Mouse (Mus musculus) midbrain, embryonic 14.5 days (tissue): ENCODE results near the gene D930048N14Rik. TPM values are rescaled to one million over a fixed set of nuclear protein-coding genes. Genes with fewer than 3 reads are reported as not detected.
"Not testable (repeated sequence)": the region's sequence is repeated elsewhere in the genome, so short reads cannot be mapped to it uniquely, and the experiment has no call there.

Experiments used
- ATAC-seq: fragments of 200-750 bp; cut with Nextera tagmentation; 2 replicates; pipeline ENCODE4 v1.8.0; 2017; ENCODE audit warnings: moderate number of reproducible peaks, moderate library complexity; ENCODE audit not compliant: low FRiP score, low TSS enrichment
- DNase-seq: peaks from one replicate; pipeline ENCODE4 v3.0.0-alpha.2; 2015
- H3K27ac ChIP-seq: fragments of 300-500 bp; sonication (generic); replicated peaks from 2 replicates; pipeline ENCODE4 v1.5.1; 2014; ENCODE audit warnings: mild to moderate bottlenecking, low read depth, low read length, moderate library complexity
- H3K27me3 ChIP-seq: fragments of 300-500 bp; sonication (generic); 2 replicates; pipeline ENCODE4 v1.6.1; 2014; ENCODE audit warnings: low read length, control low read depth, mixed read lengths; ENCODE audit not compliant: control insufficient read depth, insufficient read depth
- H3K36me3 ChIP-seq: fragments of 300-500 bp; sonication (generic); 2 replicates; pipeline ENCODE4 v1.6.1; 2014; ENCODE audit warnings: low read length, control low read depth; ENCODE audit not compliant: control insufficient read depth, insufficient read depth
- H3K4me1 ChIP-seq: fragments of 300-500 bp; sonication (generic); 2 replicates; pipeline ENCODE4 v1.6.1; 2014; ENCODE audit warnings: mild to moderate bottlenecking, antibody characterized with exemption, low read length, control low read depth; ENCODE audit not compliant: control insufficient read depth, insufficient read depth
- H3K4me2 ChIP-seq: fragments of 300-500 bp; sonication (generic); 2 replicates; pipeline ENCODE4 v1.6.1; 2014; ENCODE audit warnings: mild to moderate bottlenecking, low read length, moderate library complexity
- H3K4me3 ChIP-seq: fragments of 300-500 bp; sonication (generic); replicated peaks from 2 replicates; pipeline ENCODE4 v1.5.1; 2014; ENCODE audit warnings: low read depth, low read length
- H3K9ac ChIP-seq: fragments of 300-500 bp; sonication (generic); replicated peaks from 2 replicates; pipeline ENCODE4 v1.6.1; 2014; ENCODE audit warnings: mild to moderate bottlenecking, low read length, moderate library complexity
- H3K9me3 ChIP-seq: fragments of 300-500 bp; sonication (generic); 2 replicates; pipeline ENCODE4 v1.6.1; 2016; ENCODE audit warnings: low read length, control low read depth, mixed read lengths; ENCODE audit not compliant: control insufficient read depth
- WGBS: fragments of 180-500 bp; shearing (Covaris S2); extraction: QIAGEN DNeasy Blood & Tissue Kit; methylation state at CpG from one replicate; pipeline ENCODE4 v1.1.7; 2014; 5-methylcytosine and 5-hydroxymethylcytosine counted together
- polyA plus RNA-seq: library from polyadenylated mRNA; unstranded; fragments of >200 nt; fragmentation: Nextera tagmentation; extraction: Ambion mirVana; gene quantifications from 2 replicates; pipeline ENCODE4 v1.2.1, GENCODE M21; 2014

D930048N14Rik gene
- polyA plus RNA-seq, 1 experiment from 2014 or later: 1.00 TPM

DNA sequence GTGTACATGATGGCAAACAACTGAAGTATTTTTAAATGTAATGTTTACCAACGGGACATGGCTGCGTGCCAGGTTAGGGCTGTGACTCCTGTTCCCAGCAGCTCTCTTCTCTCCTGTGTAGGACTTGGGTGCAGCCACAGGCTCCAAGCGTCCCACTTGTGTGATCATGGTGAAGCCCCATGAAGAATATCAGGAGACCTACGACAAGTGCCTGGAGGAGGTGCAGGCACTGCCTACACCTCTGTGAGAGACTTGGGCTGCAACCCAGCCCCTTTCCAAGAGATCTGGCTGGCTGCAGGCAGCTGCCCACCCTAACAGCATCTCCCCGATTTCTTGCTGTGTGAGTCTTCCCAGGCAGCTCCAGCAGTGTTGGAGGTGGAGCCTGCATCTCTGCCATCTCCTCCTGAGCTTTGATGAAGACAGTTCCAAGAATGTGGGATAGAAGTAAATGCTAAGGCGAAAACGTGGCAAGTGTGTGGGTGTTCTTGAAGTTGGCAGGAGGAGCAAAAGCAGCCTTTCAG, 27.7 kb upstream of the D930048N14Rik start:
- no peaks in the 10 kb centered on the region for H3K9me3 ChIP-seq
- ATAC-seq (no peak), DNase-seq (no peak)
- peaks cover 9% of the 10 kb centered on the region for H3K4me1 ChIP-seq
- no peak overlapping the region for H3K9ac ChIP-seq
- no peak overlapping the region for H3K27ac ChIP-seq
- H3K36me3 ChIP-seq: peaks cover 69% of the 10 kb centered on the region
- H3K4me3 ChIP-seq: no peak overlapping the region
- no peak overlapping the region for H3K4me2 ChIP-seq
- WGBS: 92% methylated on average over 7 of the region's 7 CpGs
- H3K27me3 ChIP-seq: no peaks in the 10 kb centered on the region

DNA sequence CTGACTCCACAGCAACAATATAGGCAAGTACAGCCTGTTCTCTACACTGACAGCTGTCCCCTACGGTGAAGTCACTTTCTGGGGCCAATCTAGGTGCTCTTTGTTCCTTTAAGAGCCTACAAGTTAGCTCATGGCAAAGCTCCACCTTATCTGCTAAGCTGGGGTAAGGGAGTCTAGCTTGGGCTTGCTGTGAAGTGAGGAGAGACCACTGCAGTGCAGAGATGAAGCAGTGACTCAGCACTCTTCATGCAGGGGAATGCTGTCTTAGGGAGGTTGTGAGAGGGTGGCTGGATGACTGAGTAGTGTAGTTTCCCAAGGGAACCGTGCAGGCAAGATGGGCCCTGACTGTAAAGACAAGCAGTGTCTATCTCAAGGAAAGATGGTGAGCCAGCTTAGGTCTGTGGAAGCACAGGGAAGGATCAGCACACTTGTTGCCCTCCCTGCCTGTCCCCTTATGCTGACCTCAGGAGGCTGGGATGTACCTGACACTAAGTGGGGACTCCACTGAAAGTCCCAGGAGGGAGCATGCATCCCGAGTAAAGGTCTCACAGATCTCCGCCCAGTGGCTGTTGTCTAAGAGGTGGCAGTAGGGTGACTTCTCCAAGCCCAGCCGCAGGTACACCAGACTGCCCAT, 25.4 kb upstream of the D930048N14Rik start:
- H3K36me3 ChIP-seq: peaks cover 85% of the 10 kb centered on the region
- no peak overlapping the region for H3K27ac ChIP-seq
- 87% methylated on average over 5 of the region's 5 CpGs for WGBS
- H3K4me3 ChIP-seq: no peak overlapping the region
- no peak for ATAC-seq
- no peak overlapping the region for H3K4me2 ChIP-seq
- H3K4me1 ChIP-seq: peaks cover 5% of the 10 kb centered on the region
- DNase-seq: no peak
- no peaks in the 10 kb centered on the region for H3K27me3 ChIP-seq
- H3K9me3 ChIP-seq: no peaks in the 10 kb centered on the region
- no peak overlapping the region for H3K9ac ChIP-seq

DNA sequence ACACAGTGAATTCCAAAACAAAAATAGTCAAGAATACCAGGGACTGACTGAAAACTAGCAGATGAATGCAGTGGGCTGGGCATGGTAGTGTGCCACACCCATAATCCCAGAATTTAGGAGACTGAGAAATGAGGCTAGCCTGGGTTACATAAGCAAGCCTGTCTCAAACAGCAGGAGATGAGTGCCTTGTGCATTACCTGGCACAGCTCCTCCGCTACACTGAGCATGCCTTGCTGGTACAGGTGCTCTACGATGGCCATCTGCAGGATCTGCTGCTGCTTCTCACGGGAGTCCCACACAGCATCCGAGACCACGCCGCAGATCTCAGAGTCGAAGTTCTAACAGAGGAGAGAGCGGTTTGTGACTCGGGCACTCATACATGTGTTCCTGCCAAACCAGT, 23.3 kb upstream of the D930048N14Rik start:
- peaks cover 71% of the 10 kb centered on the region for H3K36me3 ChIP-seq
- WGBS: 94% methylated on average over 9 of the region's 9 CpGs

DNA sequence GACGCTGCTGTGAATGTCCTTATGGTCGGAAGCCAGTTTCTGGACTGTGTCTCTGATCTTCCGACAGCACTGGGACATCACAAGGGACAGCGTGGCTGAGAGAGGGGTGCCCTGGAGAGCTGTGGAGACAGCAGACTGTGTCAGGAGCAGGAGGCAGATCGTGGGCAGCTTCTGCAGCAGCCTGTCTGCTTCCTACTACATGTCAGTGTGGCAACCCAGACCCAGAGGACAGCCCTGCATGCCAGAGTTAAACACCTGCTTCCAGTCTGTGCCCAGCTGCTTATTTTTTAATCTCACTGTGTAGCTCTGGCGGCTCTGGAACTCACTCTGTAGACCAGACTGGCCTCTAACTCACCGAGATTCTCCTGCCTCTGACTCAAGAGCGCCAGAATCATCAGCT, 22.8 kb upstream of the D930048N14Rik start:
- Histone ChIP-seq H3K36me3 (peaks cover 67% of the 10 kb centered on the region), H3K27ac (no peak overlapping the region)

More for the DNA sequence above, 23.3 kb upstream of the D930048N14Rik start:
- DNase-seq (no peak), ATAC-seq (no peak)
- Histone ChIP-seq H3K9me3 (no peaks in the 10 kb centered on the region), H3K27ac (no peak overlapping the region), H3K9ac (no peak overlapping the region), H3K4me3 (no peak overlapping the region), H3K27me3 (no peaks in the 10 kb centered on the region), H3K4me2 (no peak overlapping the region), H3K4me1 (no peaks in the 10 kb centered on the region)

DNA sequence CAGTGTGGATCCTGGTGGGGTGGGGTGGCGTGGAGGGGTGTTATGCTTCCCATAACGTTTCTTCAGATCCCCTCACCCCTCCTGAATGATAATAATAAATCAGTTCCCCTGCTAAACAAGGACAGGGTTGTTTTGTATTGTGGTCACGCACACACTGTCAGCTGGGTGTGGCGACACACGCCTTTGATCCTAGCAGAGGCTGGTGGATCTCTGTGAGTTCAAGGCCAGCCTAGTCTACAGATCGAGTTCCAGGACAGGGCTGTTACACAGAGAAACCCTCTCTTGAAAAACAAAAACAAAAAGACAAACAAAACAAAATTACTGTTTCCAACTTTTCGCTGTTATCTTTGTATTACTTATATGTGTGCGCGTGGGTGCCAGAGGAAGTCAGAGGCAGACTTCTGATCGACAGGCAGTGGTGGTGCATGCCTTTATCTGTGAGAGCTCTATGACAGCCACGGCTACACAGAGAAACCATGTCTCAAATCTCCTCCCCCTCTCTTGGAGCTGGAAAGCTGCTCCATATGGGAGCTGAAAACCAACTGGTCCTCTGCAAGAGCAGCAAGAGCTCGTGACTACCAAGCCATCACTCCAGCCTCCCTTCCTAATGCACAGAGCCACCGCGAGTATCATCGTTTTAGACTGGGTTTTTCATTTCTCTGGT, 21.0 kb upstream of the D930048N14Rik start:
- Histone ChIP-seq H3K9ac (no peak overlapping the region), H3K4me2 (no peak overlapping the region), H3K4me1 (peaks cover 3% of the 10 kb centered on the region), H3K36me3 (peaks cover 48% of the 10 kb centered on the region), H3K27ac (no peak overlapping the region), H3K27me3 (no peaks in the 10 kb centered on the region), H3K9me3 (no peaks in the 10 kb centered on the region), H3K4me3 (no peak overlapping the region)
- 89% methylated on average over 15 of the region's 15 CpGs for WGBS
- ATAC-seq: no peak
- no peak for DNase-seq

More for the DNA sequence above, 22.8 kb upstream of the D930048N14Rik start:
- H3K9ac ChIP-seq: no peak overlapping the region
- no peak for DNase-seq
- H3K4me3 ChIP-seq: no peak overlapping the region
- H3K27me3 ChIP-seq: no peaks in the 10 kb centered on the region
- WGBS: 93% methylated on average over 8 of the region's 8 CpGs
- H3K9me3 ChIP-seq: no peaks in the 10 kb centered on the region
- no peak overlapping the region for H3K4me2 ChIP-seq
- ATAC-seq: no peak
- H3K4me1 ChIP-seq: no peaks in the 10 kb centered on the region

DNA sequence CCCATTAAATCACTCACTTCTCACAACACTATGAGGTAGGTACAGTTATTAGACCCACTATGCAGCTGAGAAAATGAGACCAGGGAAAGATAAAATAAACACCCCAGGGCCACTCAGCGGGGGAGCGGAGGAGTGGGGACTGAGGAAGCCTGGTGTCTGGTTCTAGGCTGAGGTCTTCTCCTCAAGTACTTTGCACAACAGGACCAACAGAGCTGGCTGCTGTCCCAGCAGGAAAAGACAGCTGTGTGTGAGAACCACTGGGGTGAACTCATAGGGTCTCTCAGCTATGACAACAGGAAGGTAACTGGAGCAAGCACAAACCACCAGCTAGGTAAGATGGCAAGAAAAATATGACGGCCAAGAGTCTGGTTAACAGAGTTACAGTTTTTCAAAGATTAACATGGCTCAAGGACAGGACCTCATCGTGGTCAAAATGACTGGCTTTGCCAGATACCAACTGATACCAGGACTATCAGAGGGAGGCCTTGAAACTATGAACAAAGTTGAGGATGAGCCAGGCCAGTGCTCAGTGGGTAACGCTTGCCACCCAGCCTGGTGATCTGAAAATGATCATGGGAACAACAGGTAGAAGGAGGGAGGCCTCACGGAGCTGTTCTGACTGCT, 18.5 kb upstream of the D930048N14Rik start:
- Histone ChIP-seq H3K36me3 (peaks cover 24% of the 10 kb centered on the region), H3K4me3 (no peak overlapping the region), H3K4me2 (no peak overlapping the region), H3K27me3 (no peaks in the 10 kb centered on the region), H3K9ac (no peak overlapping the region), H3K27ac (no peak overlapping the region), H3K4me1 (peaks cover 12% of the 10 kb centered on the region), H3K9me3 (no peaks in the 10 kb centered on the region)
- no peak for DNase-seq
- ATAC-seq: no peak
- 93% methylated on average over 6 of the region's 6 CpGs for WGBS

DNA sequence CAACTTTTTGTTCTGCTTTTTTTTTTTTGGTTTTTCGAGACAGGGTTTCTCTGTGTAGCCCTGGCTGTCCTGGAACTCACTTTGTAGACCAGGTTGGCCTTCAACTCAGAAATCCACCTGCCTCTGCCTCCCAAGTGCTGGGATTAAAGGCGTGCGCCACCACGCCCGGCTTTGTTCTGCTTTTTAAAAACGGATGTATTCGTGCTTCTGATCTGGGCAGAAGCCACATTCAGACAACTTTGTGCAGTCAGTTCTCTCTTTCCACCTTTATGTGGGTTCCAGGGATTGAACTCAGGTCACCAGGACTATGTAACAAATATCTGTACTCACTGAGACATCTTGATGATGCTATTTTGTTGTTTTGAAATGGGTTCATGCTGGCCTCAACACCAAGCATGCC, 17.6 kb upstream of the D930048N14Rik start:
- H3K9ac ChIP-seq, H3K27me3 ChIP-seq, DNase-seq, H3K27ac ChIP-seq, H3K9me3 ChIP-seq, ATAC-seq, H3K4me2 ChIP-seq, H3K4me3 ChIP-seq: not testable (repeated sequence)
- Histone ChIP-seq H3K4me1 (peaks cover 12% of the 10 kb centered on the region), H3K36me3 (peaks cover 15% of the 10 kb centered on the region)
- WGBS: 97% methylated on average over 7 of the region's 7 CpGs

DNA sequence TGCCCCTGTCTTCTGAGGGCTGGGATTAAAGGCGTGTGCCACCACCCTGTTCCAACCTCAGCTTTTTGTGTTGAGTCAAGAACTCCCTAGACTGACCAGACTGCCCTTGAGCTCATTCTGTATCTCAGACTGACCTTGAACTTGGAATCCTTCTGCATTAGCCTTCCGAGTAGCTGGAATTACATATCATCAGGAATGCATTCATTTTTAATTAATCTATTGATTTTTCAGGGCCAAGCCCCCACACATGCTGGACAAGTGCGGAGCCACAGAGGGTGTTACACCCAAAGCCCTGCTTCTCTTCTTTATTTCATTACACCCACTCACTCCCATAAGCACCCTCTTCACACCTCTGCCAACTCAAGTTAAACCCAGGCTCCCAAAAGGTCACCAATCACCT, 17.0 kb upstream of the D930048N14Rik start:
- no peak overlapping the region for H3K4me3 ChIP-seq
- 89% methylated on average over 3 of the region's 3 CpGs for WGBS
- no peak for DNase-seq
- H3K4me2 ChIP-seq: no peak overlapping the region
- no peak for ATAC-seq
- peaks cover 12% of the 10 kb centered on the region for H3K4me1 ChIP-seq
- H3K27me3 ChIP-seq: peaks cover 3% of the 10 kb centered on the region; the same call in 1 of the 2 replicates
- no peaks in the 10 kb centered on the region for H3K9me3 ChIP-seq
- H3K9ac ChIP-seq: no peak overlapping the region
- no peak overlapping the region for H3K27ac ChIP-seq
- H3K36me3 ChIP-seq: peaks cover 12% of the 10 kb centered on the region
